Mouse (Mus musculus) lung, adult 2 months (tissue): ENCODE results near the gene Cog5.

Experiments
- CTCF ChIP-seq: fragments of 200-500 bp; IDR thresholded peaks from 2 replicates; pipeline ENCODE4 v1.5.1; 2011; ENCODE audit warnings: mild to moderate bottlenecking, low read length, control low read depth; ENCODE audit not compliant: insufficient read depth
- POLR2A ChIP-seq: fragments of 200-500 bp; IDR thresholded peaks from 2 replicates; pipeline ENCODE4 v1.6.1; 2011; ENCODE audit warnings: low read depth, mild to moderate bottlenecking, control low read depth, low read length, borderline replicate concordance; ENCODE audit errors: extremely low read depth

DNA sequence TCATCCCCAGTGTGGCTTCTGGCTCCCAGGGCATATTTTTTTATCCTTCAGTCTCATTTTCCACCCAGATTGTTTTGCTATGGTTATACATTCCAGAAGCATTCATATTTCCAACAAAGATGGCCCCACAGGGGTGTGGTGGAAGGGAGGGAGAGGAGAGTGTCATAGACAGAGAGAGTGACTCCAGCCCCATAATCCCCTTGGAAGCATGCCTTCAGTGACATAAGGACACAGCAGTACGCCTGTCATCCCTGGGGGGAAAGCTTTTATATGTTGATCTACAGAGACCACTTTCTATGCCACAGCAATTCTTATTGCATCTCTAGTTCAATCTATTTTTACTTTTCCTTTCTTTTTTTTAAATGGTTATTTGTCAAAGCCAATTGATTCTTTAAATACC is 129.6 kb downstream of the Cog5 start:
- TF ChIP-seq POLR2A (no peak), CTCF (no peak)
